Mouse (Mus musculus) forebrain, embryonic 16.5 days (tissue): ENCODE results near the gene Gm9837. TPM values are rescaled to one million over a fixed set of nuclear protein-coding genes. Genes with fewer than 3 reads are reported as not detected.

Experiments used
- ATAC-seq: fragments of 200-750 bp; cut with Nextera tagmentation; 2 replicates; pipeline ENCODE4 v1.8.0; 2017; ENCODE audit warnings: mild to moderate bottlenecking, moderate library complexity
- H3K27ac ChIP-seq: fragments of 300-500 bp; sonication (generic); 2 replicates; pipeline ENCODE4 v1.5.1; 2014; ENCODE audit warnings: low read length, control low read depth
- H3K27me3 ChIP-seq: fragments of 300-500 bp; sonication (generic); replicated peaks from 2 replicates; pipeline ENCODE4 v1.6.1; 2014; ENCODE audit warnings: low read length; ENCODE audit not compliant: control insufficient read depth, insufficient read depth
- H3K36me3 ChIP-seq: fragments of 300-500 bp; sonication (generic); 2 replicates; pipeline ENCODE4 v1.6.1; 2014; ENCODE audit not compliant: control insufficient read depth, insufficient read depth
- H3K4me1 ChIP-seq: fragments of 300-500 bp; sonication (generic); replicated peaks from 2 replicates; pipeline ENCODE4 v1.6.1; 2014; ENCODE audit warnings: low read length; ENCODE audit not compliant: control insufficient read depth, insufficient read depth
- H3K4me2 ChIP-seq: fragments of 300-500 bp; sonication (generic); 2 replicates; pipeline ENCODE4 v1.6.1; 2014; ENCODE audit warnings: mild to moderate bottlenecking, low read length, control low read depth
- H3K4me3 ChIP-seq: fragments of 300-500 bp; sonication (generic); replicated peaks from 2 replicates; pipeline ENCODE4 v1.5.1; 2014; ENCODE audit warnings: mild to moderate bottlenecking, low read length, control low read depth
- H3K9ac ChIP-seq: fragments of 300-500 bp; sonication (generic); replicated peaks from 2 replicates; pipeline ENCODE4 v1.6.1; 2014; ENCODE audit warnings: low read depth, low read length, control low read depth
- H3K9me3 ChIP-seq: fragments of 300-500 bp; sonication (generic); 2 replicates; pipeline ENCODE4 v1.6.1; 2016; ENCODE audit warnings: low read length; ENCODE audit not compliant: control insufficient read depth
- WGBS: fragments of 180-500 bp; shearing (Covaris S2); extraction: QIAGEN DNeasy Blood & Tissue Kit; methylation state at CpG from one replicate; pipeline ENCODE4 v1.1.7; 2014; 5-methylcytosine and 5-hydroxymethylcytosine counted together
- polyA plus RNA-seq: library from polyadenylated mRNA; unstranded; fragments of >200 nt; fragmentation: Nextera tagmentation; extraction: Ambion mirVana; gene quantifications from 2 replicates; pipeline ENCODE4 v1.2.1, GENCODE M21; 2015

Gm9837 gene
- polyA plus RNA-seq, 1 experiment from 2014 or later: not detected

GRCm38 (mm10) chr11:53423036-53423435 lies 47.2 kb downstream of the Gm9837 start, which contains the start of gene Leap2:
Leap2 (minus strand) TSS chr11:53423170.
- no peaks in the 10 kb centered on the region for H3K4me1 ChIP-seq
- H3K36me3 ChIP-seq: peaks cover 17% of the 10 kb centered on the region
- H3K4me3 ChIP-seq: no peak within 1 kb of the TSS
- ATAC-seq: no peak
- H3K4me2 ChIP-seq: no peak within 1 kb of the TSS
- no peak within 1 kb of the TSS for H3K9ac ChIP-seq
- no peaks in the 10 kb centered on the region for H3K9me3 ChIP-seq
- H3K27me3 ChIP-seq: no peaks in the 10 kb centered on the region
- no peak within 1 kb of the TSS for H3K27ac ChIP-seq
- 88% methylated on average over 4 of the region's 4 CpGs for WGBS

Other genes starting within 250 kb of the Gm9837 start
- gene Hspa4, start 170.0 kb downstream of the Gm9837 start, polyA plus RNA-seq: 52.6 and 55.2 TPM in 2 replicates
- 14.1 and 15.1 TPM in 2 replicates for gene Zcchc10, start 145.8 kb downstream of the Gm9837 start, polyA plus RNA-seq
- 62.0 and 68.8 TPM in 2 replicates for gene Aff4, start 119.6 kb downstream of the Gm9837 start, polyA plus RNA-seq
- gene Leap2, start 47.3 kb downstream of the Gm9837 start, polyA plus RNA-seq: not detected in 2 replicates
- gene Uqcrq, start 39.6 kb downstream of the Gm9837 start, polyA plus RNA-seq: 552 and 555 TPM in 2 replicates
- 3.9 and 4.7 TPM in 2 replicates for gene Gdf9, start 39.5 kb downstream of the Gm9837 start, polyA plus RNA-seq
- gene Gm10447, start 13.4 kb downstream of the Gm9837 start, polyA plus RNA-seq: not detected in 2 replicates
- 2.2 and 2.7 TPM in 2 replicates for gene Shroom1, start 13.3 kb downstream of the Gm9837 start, polyA plus RNA-seq
- gene Gm9945, start 9.7 kb upstream of the Gm9837 start, polyA plus RNA-seq: not detected in 2 replicates
- gene Sowaha, start 9.8 kb upstream of the Gm9837 start, polyA plus RNA-seq: 1.9 and 2.2 TPM in 2 replicates
- 23.3 and 25.6 TPM in 2 replicates for gene Sept8, start 48.8 kb upstream of the Gm9837 start, polyA plus RNA-seq
- 268 and 295 TPM in 2 replicates for gene Kif3a, start 96.9 kb upstream of the Gm9837 start, polyA plus RNA-seq
- gene Il4, start 148.2 kb upstream of the Gm9837 start, polyA plus RNA-seq: 3.0 and 4.7 TPM in 2 replicates
- gene Il13, start 164.2 kb upstream of the Gm9837 start, polyA plus RNA-seq: not detected in 2 replicates
- gene Rad50, start 236.8 kb upstream of the Gm9837 start, polyA plus RNA-seq: 14.8 and 17.1 TPM in 2 replicates